Mouse (Mus musculus): ENCODE results near the gene Slc4a3. TPM values are rescaled to one million over a fixed set of nuclear protein-coding genes. Genes with fewer than 3 reads are reported as not detected.

Gene Slc4a3
- total RNA-seq (2015): 0.05 TPM in 1 of 2 replicates, not detected in the other
- total RNA-seq (2017): 0.03 and 0.04 TPM in 2 replicates

DNA sequence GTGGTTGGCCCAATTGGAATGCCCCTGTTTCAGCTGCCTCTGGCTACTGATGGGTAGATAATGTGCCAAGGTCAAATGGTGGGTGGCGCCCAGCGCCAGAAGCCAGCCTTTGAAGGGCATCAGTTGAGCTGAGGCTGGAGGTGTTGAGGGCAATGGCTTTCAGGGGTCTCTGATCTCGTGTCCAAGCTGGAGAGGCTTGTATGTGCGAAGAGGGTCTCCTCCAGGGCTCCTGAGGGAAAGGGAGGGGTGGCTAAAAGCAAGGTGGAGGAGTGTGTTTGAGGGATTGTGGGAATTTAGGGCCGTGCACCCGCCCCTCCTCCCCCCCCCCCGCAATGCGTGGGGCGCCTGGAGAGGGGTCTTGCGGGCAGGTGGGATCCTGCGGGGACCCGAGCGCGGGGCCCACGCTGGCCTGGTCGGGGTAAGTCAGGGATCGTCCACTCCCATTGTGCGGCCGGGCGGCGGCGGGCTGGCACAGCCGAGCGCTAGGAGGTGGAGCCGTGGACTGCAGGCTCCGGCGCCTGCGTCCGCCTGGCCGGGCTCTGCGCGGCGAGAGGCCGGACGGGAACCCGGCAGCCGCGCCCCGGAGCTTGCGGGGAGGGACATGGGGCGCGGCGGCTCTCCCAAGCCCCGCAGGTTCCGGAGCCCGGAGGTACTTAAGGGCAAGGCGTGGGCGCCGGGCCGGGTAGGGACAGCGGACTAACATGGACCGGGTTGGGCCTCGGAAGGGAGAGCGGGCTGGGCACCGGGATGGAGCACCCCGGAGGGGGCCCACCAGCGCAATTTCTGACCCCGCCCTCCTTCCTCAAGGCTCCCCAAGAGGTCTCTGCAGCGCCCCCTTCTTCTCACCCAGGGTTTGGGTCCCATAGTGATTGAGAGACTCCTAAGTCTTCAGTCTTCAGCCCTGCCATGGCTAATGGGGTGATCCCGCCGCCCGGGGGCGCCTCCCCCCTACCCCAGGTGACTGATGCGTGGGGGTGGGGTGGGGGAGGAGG, at the start of gene Slc4a3:
Gene Slc4a3, plus strand, starts transcription at position 302 of the 992 bp plus-strand sequence.
- peak; percentile 71 for ATAC-seq (replicated peaks; ENCODE audit: poor library complexity)

DNA sequence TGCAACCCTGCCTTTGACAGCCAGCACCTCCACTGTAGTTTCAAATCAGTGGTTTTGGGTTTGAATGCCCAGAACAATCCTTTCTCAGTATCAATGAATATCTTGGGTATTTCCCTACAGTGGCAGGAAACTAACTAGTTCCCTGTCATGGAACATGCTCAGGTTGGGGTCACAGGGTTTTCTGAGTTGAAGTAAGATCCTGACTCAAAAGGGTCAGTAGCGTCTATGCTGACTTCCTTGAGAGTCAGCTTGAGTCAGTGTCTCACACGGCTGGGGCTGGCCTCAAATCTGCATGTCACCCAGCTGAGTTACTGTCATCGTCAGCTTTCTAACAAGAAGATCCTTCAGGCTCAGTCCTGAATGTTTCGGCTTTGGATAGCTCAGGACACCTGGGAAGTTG, 47.2 kb upstream of the Slc4a3 start:
- ATAC-seq (replicated peaks; ENCODE audit: poor library complexity): no peak

DNA sequence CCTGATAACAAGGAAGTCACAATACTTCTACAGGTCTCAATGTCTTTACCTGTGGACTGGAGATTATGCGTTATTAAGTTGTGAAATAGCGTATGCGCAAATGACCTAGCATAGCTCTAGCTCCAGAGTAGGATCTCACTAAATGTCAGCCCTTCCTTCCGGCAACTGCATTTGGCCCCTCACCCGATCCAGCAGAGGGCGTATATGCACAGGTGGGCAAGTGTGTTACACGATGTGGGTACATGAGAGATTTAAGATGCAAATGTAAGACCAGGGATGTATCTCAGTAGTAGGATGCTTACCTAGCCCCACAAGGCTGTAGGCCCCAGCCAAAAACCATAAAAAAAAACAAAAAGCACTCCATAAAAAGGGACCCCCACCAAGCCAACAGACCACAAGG, 46.6 kb upstream of the Slc4a3 start:
- ATAC-seq (replicated peaks; ENCODE audit: poor library complexity): no peak

DNA sequence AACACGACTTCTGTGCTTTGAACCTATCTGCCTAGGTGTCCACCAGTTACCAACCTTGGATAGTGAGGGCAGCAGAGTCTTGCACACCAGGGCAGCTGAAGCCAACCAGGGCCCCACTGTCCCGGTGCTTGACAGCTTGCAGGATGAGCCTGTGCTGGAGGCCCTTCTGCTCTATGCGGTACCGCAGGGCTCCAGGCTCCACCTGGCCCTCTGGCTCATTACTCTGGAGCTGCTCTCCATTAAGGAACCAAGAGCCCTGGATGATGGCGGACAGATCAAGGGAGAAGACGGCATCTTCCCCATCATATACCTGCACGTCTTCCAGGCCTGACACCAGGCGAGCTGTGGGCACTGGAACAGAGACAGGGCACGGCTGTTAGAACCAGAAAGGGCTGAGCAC, 44.2 kb upstream of the Slc4a3 start:
- ATAC-seq (replicated peaks; ENCODE audit: poor library complexity): no peak

DNA sequence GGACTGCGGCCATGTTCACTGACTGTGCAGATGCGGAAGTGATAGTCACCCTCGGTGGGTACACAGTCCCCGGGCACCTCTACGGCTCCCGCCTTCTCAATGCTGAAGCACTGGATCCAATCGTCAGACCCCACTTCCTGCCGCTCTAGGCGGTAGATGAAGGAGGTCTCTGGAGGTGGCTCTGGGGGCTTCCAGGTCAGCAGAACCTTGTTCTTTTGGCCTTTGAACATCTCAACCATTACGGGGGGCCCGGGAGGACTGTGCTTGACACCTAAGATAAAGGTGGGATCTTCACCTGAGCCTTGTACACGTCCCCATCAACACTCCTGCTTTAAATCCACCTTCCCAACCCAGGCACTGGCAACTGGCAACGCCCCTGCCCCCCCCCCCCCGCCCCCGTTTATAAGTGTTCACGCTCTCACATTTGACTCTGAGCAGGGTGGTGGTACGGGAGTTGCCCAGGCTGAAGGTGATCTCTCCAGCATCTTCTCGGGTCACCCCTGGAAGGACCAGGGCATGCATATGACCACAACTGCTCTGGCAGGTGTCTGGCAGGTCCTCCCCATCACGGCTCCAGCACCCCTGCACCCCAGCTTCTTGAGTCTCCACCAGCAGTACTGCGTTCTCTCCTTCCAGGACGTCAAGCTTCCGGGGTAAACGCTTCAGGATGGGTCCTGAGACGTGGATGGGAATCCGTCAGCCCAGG, 43.0 kb upstream of the Slc4a3 start:
- ATAC-seq (replicated peaks; ENCODE audit: poor library complexity): no peak

DNA sequence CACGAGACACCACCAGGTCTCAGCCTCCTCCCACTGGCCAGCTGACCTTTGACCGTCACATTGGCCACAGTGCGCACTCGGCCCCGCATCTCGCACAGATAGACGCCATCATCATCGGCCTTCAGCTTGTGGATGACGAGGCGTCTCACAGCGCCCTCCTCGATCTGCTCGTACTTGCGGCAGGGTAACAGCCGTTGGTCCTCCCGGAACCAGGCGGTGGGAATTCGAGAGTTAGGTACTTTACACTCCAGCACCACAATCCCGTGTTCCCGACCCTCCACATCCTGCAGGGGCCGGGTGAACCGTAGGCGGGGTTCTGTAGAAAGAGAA, 42.5 kb upstream of the Slc4a3 start:
- no peak for ATAC-seq (replicated peaks; ENCODE audit: poor library complexity)

DNA sequence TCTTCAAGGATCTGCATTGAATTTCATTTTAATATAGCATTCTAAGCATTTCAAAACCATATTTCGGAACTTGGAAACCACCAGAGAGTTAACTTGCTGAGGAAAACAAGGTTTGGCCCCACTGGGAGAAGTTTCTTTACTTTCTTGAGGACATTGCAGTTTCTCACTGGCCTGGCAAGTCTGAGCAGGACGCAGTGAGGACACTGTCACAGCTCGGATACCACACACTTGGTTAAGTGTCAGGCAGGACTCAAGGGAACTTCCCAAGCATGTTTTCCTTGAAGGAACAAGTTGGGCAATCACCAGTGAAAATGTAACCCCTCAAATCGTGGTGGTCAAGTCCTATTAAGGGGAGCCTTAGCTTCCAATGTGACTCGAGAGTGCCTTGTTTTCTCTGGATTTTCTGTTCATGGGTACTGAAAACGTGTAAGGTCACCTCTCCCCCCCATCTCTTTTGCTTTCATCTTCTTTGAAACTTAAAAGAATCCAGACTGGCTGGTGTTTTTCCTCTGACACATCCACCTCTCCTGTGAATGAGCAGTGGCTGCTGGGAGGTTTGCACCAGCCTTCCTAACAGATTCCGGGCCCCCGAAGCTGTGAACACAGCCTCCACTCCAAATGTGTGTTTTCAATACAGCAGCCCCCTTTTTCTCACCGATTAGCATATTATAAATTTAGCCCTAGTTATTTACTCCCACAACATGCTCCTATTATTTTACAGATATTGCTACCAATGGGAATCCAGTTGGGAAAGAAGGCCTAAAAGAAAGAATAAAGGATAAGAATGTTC, 41.6 kb upstream of the Slc4a3 start:
- no peak for ATAC-seq (replicated peaks; ENCODE audit: poor library complexity)

DNA sequence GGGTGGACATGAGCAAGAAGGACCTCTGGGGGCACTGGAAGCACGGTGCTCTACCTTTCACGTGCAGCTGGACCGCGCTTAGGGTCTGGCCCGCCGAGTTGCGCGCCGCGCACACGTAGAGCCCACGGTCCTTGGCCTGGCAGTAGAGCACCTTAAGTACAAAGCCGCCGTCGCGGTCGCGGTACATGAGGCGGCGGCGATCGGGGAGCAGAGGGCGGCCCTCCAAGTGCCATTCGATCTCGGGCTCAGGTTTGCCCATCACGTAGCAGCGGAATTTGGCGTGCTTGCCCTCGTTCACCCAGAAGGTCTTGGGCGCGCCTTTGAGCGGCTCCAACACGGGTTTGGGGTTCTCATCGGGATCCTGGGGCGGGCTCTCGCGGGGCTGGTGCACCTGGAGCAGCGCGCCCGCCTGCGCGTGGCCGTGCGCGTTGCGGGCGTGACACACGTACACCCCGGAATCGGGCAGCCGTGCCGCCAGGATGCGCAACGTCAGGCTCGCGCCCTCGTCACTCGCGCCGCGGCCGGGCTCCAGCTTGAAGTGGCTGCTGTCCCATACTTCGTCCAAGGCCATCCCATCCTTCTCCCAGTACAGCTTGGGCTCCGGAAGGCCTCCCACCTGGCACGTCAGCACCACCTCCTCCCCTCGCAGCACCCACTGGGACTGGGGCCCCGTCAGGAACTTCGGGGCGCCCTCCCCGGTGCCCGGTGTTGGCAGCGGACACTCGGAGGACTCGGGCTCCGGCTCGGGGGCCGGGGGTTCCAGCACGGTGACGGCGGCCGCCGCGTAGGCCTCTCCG, 40.7 kb upstream of the Slc4a3 start:
- ATAC-seq (replicated peaks; ENCODE audit: poor library complexity): no peak; the same call in 1 of the 2 replicates

DNA sequence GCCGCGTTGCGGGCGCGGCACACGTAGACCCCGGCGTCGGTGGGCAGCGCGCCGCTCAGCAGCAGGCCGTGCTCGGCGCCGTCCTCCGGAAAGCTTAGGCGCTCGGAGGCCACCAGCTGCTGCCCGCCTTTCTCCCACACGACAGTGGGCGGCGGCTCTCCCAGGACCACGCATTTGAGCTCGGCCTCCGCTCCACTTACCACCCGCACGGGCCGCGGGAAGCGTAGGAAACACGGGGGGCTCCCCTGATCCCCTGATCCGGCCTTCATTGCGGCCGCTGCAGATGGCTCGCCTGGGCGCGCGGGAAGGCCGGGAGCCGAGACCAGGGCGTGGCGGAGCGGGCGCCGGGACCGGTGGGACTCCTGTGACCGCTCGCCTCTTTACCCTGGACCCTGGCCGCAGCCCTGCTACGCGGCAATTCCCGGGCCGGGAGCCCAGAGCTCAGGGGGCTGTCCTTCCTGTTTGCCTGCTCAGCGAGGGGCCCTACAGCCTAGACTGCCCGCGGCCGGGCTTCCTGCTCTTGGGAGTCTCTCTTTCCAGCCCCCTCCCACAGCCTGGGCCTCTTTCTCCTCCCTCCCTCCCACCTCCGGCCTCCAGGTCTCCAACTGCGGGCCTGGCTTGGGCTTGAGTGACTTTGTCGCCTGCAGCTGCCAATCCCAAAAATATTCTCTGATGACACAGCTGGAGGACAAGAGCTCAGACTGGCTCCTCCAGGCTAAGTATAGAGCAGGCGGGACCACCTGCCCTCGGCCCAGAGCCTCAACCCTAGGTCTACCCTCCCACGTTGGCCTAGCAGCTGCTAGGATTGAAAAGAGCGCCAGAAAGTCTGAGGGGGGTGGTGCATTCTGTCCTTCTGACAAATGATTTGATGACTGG, 39.9 kb upstream of the Slc4a3 start, which contains the start of gene Obsl1:
Gene Obsl1, minus strand, starts transcription at position 497 of the 876 bp plus-strand sequence.
- no peak; the same call in 1 of the 2 replicates for ATAC-seq (replicated peaks; ENCODE audit: poor library complexity)

DNA sequence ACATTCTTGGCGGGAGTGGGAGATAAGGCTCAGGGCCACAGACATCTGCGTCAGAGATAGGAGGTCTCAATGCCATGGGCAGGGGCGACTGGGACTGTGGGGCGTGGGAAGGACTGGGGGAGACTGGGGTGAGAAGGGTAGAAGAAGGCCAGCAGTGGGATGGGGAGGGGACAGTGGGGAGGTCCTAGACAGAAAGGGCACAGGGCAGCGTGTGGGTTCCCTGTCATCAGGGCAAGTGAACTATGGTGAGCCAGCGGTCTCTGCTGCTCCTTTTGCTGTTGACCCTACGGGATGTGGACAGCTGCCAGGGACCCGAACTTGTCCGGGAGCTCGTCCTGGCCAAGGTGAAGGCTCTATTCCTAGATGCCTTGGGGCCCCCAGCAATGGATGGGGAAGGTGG, 39.1 kb upstream of the Slc4a3 start, which contains the start of gene Inha:
Gene Inha, plus strand, starts transcription at position 72 of the 400 bp plus-strand sequence.
- no peak for ATAC-seq (replicated peaks; ENCODE audit: poor library complexity)

DNA sequence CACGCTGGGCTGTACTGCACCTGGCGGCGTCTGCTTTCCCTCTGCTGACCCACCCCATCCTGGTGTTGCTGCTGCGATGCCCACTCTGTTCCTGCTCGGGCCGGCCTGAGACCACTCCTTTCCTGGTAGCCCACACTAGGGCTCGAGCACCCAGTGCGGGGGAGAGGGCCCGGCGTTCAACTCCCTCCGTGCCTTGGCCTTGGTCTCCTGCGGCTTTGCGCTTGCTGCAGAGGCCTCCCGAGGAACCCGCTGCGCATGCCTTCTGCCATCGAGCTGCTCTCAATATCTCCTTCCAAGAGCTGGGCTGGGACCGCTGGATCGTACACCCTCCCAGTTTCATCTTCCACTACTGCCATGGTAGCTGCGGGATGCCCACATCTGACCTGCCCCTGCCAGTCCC, 36.5 kb upstream of the Slc4a3 start:
- no peak for ATAC-seq (replicated peaks; ENCODE audit: poor library complexity)

DNA sequence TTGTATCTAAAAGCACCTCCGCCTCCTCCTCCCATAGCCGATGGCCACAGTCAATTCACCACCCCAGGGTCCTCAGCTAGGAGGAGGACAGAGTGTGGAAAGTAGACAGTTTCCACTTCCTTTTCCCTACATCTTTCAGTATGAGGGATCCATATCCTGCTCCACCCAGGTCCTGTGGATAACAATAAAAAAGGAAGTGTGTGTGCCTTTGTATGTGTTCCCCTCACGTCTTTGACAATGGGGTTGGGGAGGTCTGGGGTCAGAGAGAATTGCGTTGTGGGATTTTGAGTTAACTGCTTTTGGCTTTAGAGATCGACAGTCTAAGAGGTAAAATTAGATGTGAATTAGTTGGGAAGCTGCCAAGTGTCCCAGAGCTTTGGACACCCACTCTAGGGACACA, 35.9 kb upstream of the Slc4a3 start:
- no peak for ATAC-seq (replicated peaks; ENCODE audit: poor library complexity)

DNA sequence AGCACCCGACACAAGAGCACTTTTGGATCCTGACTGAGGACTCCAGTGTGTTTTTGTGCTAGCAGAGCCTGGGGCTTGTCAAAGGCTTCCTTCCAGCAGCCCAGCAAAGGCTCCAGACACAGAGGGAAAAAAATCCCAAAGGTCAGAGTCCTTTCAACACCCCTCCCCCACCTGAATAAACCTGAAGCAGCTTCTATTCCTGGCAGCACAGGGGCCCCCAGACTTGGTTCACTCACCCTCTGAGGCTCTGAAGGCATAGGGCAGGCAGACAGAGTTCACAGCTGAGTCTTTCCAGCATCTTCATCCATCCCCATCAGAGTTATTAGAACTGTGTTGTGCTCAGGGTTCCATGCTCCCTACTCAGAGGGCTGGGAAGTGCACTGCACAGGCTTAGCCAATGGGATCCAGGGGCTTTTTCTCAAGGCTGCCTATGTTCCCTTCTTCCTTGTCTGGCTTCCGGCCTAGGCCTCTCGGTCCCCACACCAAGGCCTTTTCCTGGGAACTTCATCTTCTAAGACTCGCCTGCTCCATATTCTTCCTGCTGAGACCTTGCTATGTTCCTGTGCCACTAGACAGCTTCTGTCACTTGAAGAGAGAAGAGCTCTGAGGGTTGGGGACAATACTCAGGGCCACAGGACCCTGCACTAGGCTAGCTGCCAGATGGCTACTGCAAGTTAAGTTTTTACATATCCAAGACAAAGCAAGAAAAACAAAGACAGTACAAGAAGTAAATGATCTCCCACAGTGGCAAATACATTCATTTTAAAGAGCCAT, 34.4 kb upstream of the Slc4a3 start:
- no peak for ATAC-seq (replicated peaks; ENCODE audit: poor library complexity)

DNA sequence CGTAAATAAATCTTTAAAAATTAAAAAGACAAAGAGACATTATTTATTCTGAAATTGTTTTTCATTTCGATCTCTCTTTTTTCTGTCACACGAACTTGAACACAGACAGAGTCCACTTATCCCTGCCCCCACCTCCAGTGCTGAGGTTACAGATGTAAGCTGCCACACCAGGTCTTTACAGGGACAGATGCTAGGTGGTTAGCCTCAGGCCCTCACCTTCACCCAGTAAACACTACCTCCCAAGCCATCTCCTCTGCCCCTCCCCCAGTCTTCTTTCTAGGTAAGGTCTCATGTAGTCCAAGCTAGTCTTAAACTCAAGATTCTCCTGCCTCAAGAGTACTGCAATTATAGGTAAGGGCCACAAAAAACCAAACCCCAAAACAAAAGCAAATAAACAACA, 33.5 kb upstream of the Slc4a3 start:
- ATAC-seq (replicated peaks; ENCODE audit: poor library complexity): no peak

DNA sequence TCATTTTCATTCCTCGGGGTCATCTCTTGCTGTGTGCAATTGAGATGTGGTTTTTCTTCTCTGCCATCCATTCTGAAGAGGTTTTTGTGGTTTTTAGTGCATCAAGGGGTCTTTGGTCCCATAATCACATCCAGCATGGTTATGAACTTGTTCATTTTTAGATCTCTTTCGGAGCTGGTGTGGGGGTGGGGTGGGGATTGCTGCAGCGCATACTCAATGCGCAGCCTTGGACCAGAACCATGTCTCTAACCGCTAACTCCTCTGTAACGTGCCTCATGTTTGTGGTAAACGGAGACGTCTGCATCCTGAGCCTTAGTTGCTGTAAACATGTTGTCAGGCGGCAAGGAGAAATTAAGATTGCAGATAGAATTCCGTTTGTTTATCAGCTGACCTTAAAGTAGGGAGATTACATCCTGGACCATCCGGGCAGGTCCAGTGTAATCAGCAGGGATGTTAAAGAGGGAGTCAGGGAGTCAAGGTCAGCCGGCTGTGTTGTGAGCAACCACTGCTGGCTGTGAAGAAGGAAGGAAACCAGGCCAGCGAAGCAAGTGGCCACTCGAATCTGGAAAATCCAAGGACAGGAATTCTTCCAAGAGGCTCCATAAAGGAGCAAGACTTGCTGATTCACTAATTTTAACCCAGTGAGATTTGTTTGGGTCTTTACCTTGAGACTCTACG, 29.2 kb upstream of the Slc4a3 start:
- no peak for ATAC-seq (replicated peaks; ENCODE audit: poor library complexity)

DNA sequence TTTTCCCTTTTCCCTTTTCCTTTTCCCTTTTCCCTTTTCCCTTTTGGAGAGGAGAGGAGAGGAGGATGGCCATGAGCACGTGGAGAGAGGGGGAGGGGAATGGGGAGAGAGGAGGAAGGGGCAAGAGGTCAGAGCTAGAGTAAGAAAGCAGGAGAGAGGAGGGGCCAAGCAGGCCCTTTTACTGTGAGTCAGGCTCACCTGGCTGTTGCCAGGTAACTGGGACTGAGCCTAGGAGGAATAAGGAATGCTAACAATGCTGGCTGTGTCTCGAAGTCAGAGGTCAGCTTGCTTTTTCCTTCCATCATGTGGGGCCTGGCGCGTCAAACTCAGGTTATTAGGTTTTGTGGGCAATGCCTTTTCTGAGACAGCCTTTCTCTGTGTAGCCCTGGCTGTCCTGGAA, 28.1 kb upstream of the Slc4a3 start:
- no peak for ATAC-seq (replicated peaks; ENCODE audit: poor library complexity)

DNA sequence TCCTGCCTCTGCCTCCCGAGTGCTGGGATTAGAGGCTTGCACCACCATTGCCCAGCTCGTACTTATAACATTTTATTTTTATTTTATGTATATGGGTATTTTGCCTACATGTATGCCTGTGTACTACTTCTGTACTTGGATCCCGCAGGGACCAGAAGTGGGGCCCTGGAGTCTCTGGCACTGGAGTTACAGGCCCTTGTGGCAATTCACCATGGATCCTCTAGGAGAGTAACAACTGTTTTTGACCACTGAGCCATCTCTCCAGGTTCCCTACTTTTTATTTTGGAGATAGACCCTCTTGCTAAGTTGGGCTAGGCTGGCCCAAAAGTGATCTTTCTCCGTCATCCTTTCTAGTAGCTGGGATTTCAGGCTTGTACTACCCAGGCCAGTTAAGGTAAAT, 27.6 kb upstream of the Slc4a3 start:
- no peak for ATAC-seq (replicated peaks; ENCODE audit: poor library complexity)

DNA sequence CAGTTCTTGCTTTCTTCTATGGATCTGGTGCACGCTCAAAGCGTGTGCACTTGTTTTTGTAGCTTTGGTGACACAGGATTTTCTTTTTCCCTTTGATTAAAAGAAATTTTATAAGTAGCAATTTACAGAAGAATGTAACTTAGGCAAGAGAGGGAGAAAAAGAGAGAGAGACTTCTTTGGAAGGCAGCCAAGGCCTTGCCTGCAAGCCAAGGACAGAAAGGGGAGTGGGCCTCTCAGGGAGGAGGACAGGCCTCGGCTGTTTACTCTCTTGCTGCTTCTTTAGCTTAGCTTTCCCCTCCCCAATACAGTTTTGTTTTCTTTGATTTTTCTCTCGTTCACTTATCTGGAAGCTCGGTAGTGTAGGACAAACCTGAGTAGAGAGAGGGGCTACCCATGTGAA, 26.5 kb upstream of the Slc4a3 start:
- ATAC-seq (replicated peaks; ENCODE audit: poor library complexity): no peak

All from megakaryocyte progenitor cell, adult 5-6 weeks (primary cell).